Mouse (Mus musculus): ENCODE data around the gene Agmat.

DNA sequence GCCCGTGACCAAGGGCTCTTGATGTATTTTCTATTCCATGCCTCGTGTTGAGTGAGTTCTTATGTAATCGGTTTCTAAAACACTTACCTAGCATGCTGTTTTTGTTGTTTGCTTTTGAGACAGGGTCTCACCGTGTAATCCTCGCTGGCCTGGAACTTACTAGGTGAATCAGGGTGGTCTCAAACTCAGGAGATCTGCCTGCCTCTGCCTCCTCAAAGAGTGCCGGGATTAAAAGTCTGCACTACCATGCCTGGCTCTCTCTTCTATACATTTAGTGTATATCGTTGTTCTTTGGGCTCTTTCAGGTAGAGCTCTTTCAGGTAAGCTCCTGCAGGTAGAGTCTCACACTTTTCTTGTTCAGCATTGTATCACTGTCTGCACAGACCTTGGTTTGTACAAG, 45.0 kb downstream of the Agmat start:
- TF ChIP-seq POLR2A (IDR thresholded peaks at IDR 0.05; ENCODE audit: borderline replicate concordance, extremely low read depth, low read depth, low read length) = no peak
- TF ChIP-seq CTCF (IDR thresholded peaks at IDR 0.05; ENCODE audit: insufficient read depth, low read length) = no peak
